Mouse (Mus musculus) kidney, postnatal 0 days (tissue): Measurements from ENCODE around the gene Lyzl4. TPM values are rescaled to one million over a fixed set of nuclear protein-coding genes. Genes with fewer than 3 reads are reported as not detected.

Experiments used
- ATAC-seq: fragments of 200-750 bp; cut with Nextera tagmentation; replicated peaks from 2 replicates; pipeline ENCODE4 v1.8.0; 2017; ENCODE audit warnings: low read depth, moderate number of reproducible peaks, moderate TSS enrichment, moderate library complexity; ENCODE audit not compliant: low FRiP score
- DNase-seq: peaks from one replicate; pipeline ENCODE4 v3.0.0-alpha.2; 2016; ENCODE audit warnings: low spot score
- H3K27ac ChIP-seq: fragments of 300-500 bp; sonication (generic); 2 replicates; pipeline ENCODE4 v1.5.1; 2014; ENCODE audit warnings: mild to moderate bottlenecking
- H3K27me3 ChIP-seq: fragments of 300-500 bp; sonication (generic); 2 replicates; pipeline ENCODE4 v1.6.1; 2014; ENCODE audit warnings: low read length, mixed read lengths; ENCODE audit not compliant: insufficient read depth
- H3K36me3 ChIP-seq: fragments of 300-500 bp; sonication (generic); 2 replicates; pipeline ENCODE4 v1.6.1; 2014; ENCODE audit warnings: low read length, mixed read lengths; ENCODE audit not compliant: insufficient read depth
- H3K4me1 ChIP-seq: fragments of 300-500 bp; sonication (generic); replicated peaks from 2 replicates; pipeline ENCODE4 v1.6.1; 2014; ENCODE audit warnings: antibody characterized with exemption, low read length, mixed read lengths; ENCODE audit not compliant: insufficient read depth
- H3K4me2 ChIP-seq: fragments of 300-500 bp; sonication (generic); 2 replicates; pipeline ENCODE4 v1.6.1; 2014; ENCODE audit warnings: mild to moderate bottlenecking, low read length, moderate library complexity, mixed read lengths
- H3K4me3 ChIP-seq: fragments of 300-500 bp; sonication (generic); replicated peaks from 2 replicates; pipeline ENCODE4 v1.5.1; 2014; ENCODE audit warnings: low read depth, low read length
- H3K9ac ChIP-seq: fragments of 300-500 bp; sonication (generic); 2 replicates; pipeline ENCODE4 v1.6.1; 2014; ENCODE audit warnings: low read depth, low read length
- H3K9me3 ChIP-seq: fragments of 300-500 bp; sonication (generic); replicated peaks from 2 replicates; pipeline ENCODE4 v1.6.1; 2016; ENCODE audit warnings: low read length, inconsistent platforms, mixed read lengths
- CTCF ChIP-seq: IDR thresholded peaks from 2 replicates; pipeline ENCODE4 v1.5.1; 2016; ENCODE audit warnings: antibody characterized with exemption, low read depth, mild to moderate bottlenecking, moderate library complexity
- WGBS: fragments of 180-500 bp; shearing (Covaris S2); extraction: QIAGEN DNeasy Blood & Tissue Kit; methylation state at CpG from one replicate; pipeline ENCODE4 v1.1.7; 2014; 5-methylcytosine and 5-hydroxymethylcytosine counted together
- polyA plus RNA-seq: library from polyadenylated mRNA; unstranded; fragments of >200 nt; fragmentation: Nextera tagmentation; extraction: Ambion mirVana; gene quantifications from 2 replicates; pipeline ENCODE4 v1.2.1, GENCODE M21; 2015

The Lyzl4 gene
- polyA plus RNA-seq, 1 experiment from 2014 or later: not detected

DNA sequence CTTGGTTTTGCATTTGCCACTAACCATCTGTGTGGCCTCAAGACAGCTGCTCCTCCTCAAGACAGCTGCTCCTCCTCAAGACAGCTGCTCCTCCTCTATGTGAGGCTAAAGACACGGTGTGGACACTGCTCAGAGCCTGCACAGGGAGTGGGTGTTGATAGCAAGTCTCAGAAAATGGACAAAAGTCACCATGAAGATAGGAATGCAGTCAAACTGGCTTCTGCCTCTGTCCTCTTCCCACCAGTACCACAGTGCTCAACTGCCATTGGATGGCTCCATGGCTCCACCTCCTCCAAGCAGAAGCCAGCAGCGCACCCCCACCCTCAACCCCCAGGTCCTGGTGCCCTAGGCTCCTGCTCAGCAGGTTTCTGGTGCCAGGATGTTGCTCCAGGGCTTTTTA is 52.4 kb downstream of the Lyzl4 start:
- H3K4me1 ChIP-seq: no peaks in the 10 kb centered on the region
- WGBS: 36% methylated on average over 2 of the region's 2 CpGs
- H3K9ac ChIP-seq: no peak overlapping the region
- ATAC-seq (no peak; the same call in 1 of the 2 replicates), DNase-seq (peak; percentile 33)
- H3K4me2 ChIP-seq: no peak overlapping the region
- H3K27ac ChIP-seq: no peak overlapping the region
- 0 out of 2 replicates have a peak, but pooled peaks cover 3% of the 10 kb centered on the region for H3K9me3 ChIP-seq
- no peak overlapping the region for H3K4me3 ChIP-seq
- no peak for TF ChIP-seq CTCF
- H3K27me3 ChIP-seq: no peaks in the 10 kb centered on the region
- no peaks in the 10 kb centered on the region for H3K36me3 ChIP-seq

DNA sequence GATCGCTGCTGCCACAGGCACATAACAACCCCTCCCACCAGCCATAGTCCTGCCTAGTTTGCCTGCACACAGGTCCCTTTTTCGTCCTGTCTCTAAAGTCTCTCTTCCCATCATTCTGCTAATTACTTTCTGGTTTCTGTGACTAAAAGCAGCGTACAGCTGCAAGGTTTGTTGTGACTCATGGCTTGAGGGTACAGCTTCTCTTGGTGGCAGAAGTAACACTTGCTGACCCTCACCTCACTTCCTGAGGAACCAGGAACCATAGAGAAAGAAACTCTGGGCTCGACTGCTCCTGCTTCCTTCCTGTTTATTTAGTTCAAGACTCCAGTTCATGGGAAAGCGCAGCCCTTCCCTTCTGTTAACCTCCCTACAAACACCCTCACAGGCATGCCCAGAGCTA is 67.5 kb downstream of the Lyzl4 start:
- Histone ChIP-seq H3K4me3 (no peak overlapping the region), H3K4me1 (no peaks in the 10 kb centered on the region), H3K9me3 (no peaks in the 10 kb centered on the region), H3K36me3 (no peaks in the 10 kb centered on the region), H3K9ac (no peak overlapping the region), H3K27ac (no peak overlapping the region), H3K27me3 (no peaks in the 10 kb centered on the region), H3K4me2 (no peak overlapping the region)
- DNase-seq (no peak), ATAC-seq (no peak)
- 39% methylated on average over 5 of the region's 5 CpGs for WGBS
- TF ChIP-seq CTCF: no peak

- no peaks in the 10 kb centered on the region for H3K36me3 ChIP-seq
- ATAC-seq (no peak), DNase-seq (no peak)
- no peak overlapping the region for H3K4me2 ChIP-seq
- no peak overlapping the region for H3K4me3 ChIP-seq
- no peak for TF ChIP-seq CTCF
- H3K4me1 ChIP-seq: no peaks in the 10 kb centered on the region
- H3K9ac ChIP-seq: no peak overlapping the region
- WGBS: 5% methylated on average over 1 of the region's 1 CpGs
- H3K27me3 ChIP-seq: no peaks in the 10 kb centered on the region
- no peaks in the 10 kb centered on the region for H3K9me3 ChIP-seq
- H3K27ac ChIP-seq: no peak overlapping the region
These were observed 73.4 kb downstream of the Lyzl4 start for GRCm38 (mm10) chr9:121568451-121568850.

DNA sequence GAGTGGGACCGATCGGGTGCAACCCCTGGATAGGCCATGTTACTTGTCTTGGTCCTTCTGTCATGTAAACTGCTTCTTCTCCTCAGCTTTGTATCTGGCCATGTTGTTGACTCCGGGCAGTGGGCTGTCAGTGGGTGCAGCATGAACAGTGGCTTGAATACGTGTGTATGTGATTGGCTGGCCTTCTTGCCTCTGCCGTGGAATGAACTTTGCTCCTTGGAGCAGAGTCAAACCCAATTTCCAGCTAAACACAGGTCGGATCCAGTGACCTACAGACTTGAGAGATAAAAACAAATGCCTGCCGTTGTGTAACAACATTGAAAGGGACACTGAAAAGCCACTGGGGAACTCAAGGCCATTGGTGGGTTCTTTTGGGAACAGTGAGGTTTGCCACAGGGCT is 75.5 kb downstream of the Lyzl4 start:
- no peak overlapping the region for H3K9ac ChIP-seq
- no peaks in the 10 kb centered on the region for H3K36me3 ChIP-seq
- no peaks in the 10 kb centered on the region for H3K27me3 ChIP-seq
- DNase-seq (no peak), ATAC-seq (no peak)
- H3K4me3 ChIP-seq: no peak overlapping the region
- H3K4me1 ChIP-seq: no peaks in the 10 kb centered on the region
- H3K4me2 ChIP-seq: no peak overlapping the region
- no peaks in the 10 kb centered on the region for H3K9me3 ChIP-seq
- TF ChIP-seq CTCF: no peak
- 83% methylated on average over 7 of the region's 7 CpGs for WGBS
- no peak overlapping the region for H3K27ac ChIP-seq

- no peak overlapping the region for H3K27ac ChIP-seq
- no peak overlapping the region for H3K4me3 ChIP-seq
- WGBS: 87% methylated on average over 7 of the region's 7 CpGs
- no peaks in the 10 kb centered on the region for H3K9me3 ChIP-seq
- H3K36me3 ChIP-seq: no peaks in the 10 kb centered on the region
- no peak for DNase-seq
- H3K27me3 ChIP-seq: no peaks in the 10 kb centered on the region
- no peaks in the 10 kb centered on the region for H3K4me1 ChIP-seq
- no peak for ATAC-seq
- no peak for TF ChIP-seq CTCF
- H3K4me2 ChIP-seq: no peak overlapping the region
- no peak overlapping the region for H3K9ac ChIP-seq
These were observed 78.6 kb downstream of the Lyzl4 start for GRCm38 (mm10) chr9:121563276-121563675.

- no peak for TF ChIP-seq CTCF
- H3K9me3 ChIP-seq: no peaks in the 10 kb centered on the region
- no peak overlapping the region for H3K27ac ChIP-seq
- H3K4me2 ChIP-seq: no peak overlapping the region
- no peak overlapping the region for H3K4me3 ChIP-seq
- no peaks in the 10 kb centered on the region for H3K36me3 ChIP-seq
- H3K9ac ChIP-seq: no peak overlapping the region
- no peak for DNase-seq
- ATAC-seq: no peak
- no peaks in the 10 kb centered on the region for H3K27me3 ChIP-seq
- WGBS: 47% methylated on average over 7 of the region's 7 CpGs
- H3K4me1 ChIP-seq: no peaks in the 10 kb centered on the region
These were observed 81.4 kb downstream of the Lyzl4 start for GRCm38 (mm10) chr9:121560515-121560914.

DNA sequence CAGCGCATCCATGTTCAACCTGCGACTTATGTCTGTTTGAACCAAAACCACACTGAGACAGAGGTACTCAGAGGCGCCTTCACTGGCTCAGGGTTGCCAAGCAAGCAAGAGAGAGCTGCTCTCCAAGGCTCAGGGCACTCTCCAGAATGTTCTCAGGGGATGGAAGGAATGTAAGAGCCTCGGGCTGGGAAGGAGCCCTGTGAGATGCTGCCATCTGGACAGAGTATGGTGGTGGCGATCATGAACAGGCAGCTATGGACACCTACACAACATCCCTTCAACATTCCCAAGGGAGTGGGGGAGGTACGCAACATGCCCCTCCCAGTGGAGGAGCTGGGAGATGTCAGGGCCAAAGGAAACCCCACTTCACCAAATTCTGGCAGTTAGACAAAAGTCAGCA is 83.7 kb downstream of the Lyzl4 start:
- Histone ChIP-seq H3K27me3 (no peaks in the 10 kb centered on the region), H3K4me2 (no peak overlapping the region), H3K9ac (no peak overlapping the region), H3K36me3 (no peaks in the 10 kb centered on the region), H3K27ac (no peak overlapping the region), H3K9me3 (no peaks in the 10 kb centered on the region), H3K4me1 (no peaks in the 10 kb centered on the region), H3K4me3 (no peak overlapping the region)
- no peak for TF ChIP-seq CTCF
- no peak for ATAC-seq
- DNase-seq: no peak
- 87% methylated on average over 6 of the region's 6 CpGs for WGBS
